Mouse (Mus musculus) splenic B cell, adult 2 months (primary cell): ENCODE data around the gene Ypel2.

Experiments used
- DNase-seq: peaks from one replicate; pipeline ENCODE4 v3.0.0-alpha.2; 2011; ENCODE audit warnings: low read depth, low spot score
- H3K27me3 ChIP-seq: 2 replicates; pipeline ENCODE4 v1.6.1; 2012; ENCODE audit warnings: mild to moderate bottlenecking, low read length, moderate library complexity, mixed read lengths; ENCODE audit not compliant: control insufficient read depth, poor library complexity, insufficient read depth, severe bottlenecking
- H3K36me3 ChIP-seq: 2 replicates; pipeline ENCODE4 v1.6.1; 2012; ENCODE audit warnings: mild to moderate bottlenecking, low read length, moderate library complexity, mixed read lengths; ENCODE audit not compliant: control insufficient read depth, poor library complexity, insufficient read depth, severe bottlenecking

Gene Ypel2

GRCm38 (mm10) chr11:86980526-86980925, 13.0 kb downstream of the Ypel2 start:
- H3K27me3 ChIP-seq = no peaks in the 10 kb centered on the region
- H3K36me3 ChIP-seq = no peaks in the 10 kb centered on the region
- no peak for DNase-seq

DNA sequence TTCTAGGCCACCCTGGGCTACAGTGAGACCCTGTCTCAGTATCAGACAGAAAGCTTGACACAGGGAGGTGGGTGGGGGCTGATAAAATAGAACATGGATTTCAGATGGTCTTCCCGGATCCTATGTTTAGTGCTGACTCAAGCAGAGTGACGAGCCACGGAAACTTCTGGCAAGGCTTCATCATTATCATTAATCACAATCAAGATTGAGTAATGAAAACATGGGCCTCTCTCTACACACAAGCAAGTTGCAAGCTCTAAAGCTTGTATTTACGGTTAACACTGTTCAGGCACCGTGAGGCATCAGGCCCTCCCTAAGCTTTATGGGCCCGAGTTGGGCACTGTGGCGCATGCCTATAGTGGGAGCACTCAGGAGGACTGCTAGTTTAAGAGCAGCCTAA, 13.7 kb downstream of the Ypel2 start:
- Histone ChIP-seq H3K27me3 (no peaks in the 10 kb centered on the region), H3K36me3 (no peaks in the 10 kb centered on the region)
- no peak for DNase-seq

DNA sequence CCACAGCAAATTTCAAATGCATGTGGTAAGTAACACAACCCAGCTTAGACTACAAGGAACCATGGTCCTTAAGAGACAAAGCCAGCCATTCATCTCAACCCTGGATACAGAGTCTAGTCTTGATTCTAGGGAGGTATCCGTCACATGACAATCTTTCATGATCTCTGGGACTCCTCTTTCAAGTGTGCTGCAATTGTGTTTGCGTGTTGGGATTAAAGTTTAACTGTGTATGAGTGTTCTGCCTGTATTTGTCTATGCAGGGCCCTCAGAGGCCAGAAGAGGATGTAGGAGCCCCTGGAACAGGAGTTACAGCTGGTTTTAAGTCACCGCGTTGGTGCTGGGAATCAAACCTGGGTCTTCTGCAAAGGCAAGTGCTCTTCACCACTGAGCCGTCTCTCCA, 16.3 kb downstream of the Ypel2 start:
- DNase-seq = no peak
- no peaks in the 10 kb centered on the region for H3K27me3 ChIP-seq
- no peaks in the 10 kb centered on the region for H3K36me3 ChIP-seq

DNA sequence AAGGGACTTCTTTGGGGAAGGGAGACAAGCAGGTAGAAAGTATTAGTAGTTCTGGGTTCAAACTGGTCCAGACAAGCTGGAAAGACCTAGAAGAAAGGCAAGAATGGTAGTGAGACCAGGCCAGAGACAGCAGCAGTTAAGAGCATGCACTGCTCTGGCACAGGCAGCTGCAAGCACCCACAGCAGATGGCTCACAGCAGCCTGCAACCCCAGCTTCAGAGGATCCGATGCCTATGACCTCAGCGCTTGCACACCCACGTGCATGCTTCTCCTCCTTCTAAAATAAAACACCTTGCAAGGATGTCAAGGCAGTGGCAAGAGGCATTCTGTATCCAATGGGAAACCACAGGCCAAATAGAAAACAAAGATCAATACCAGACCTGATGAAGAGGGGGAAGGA, 19.1 kb downstream of the Ypel2 start:
- H3K36me3 ChIP-seq = peaks cover 2% of the 10 kb centered on the region; the same call in 1 of the 2 replicates

GRCm38 (mm10) chr11:86973255-86973654, 20.3 kb downstream of the Ypel2 start:
- H3K27me3 ChIP-seq = no peaks in the 10 kb centered on the region
- H3K36me3 ChIP-seq = peaks cover 2% of the 10 kb centered on the region; the same call in 1 of the 2 replicates
- no peak for DNase-seq

More for the DNA sequence above, 19.1 kb downstream of the Ypel2 start:
- H3K27me3 ChIP-seq = no peaks in the 10 kb centered on the region
- no peak for DNase-seq

DNA sequence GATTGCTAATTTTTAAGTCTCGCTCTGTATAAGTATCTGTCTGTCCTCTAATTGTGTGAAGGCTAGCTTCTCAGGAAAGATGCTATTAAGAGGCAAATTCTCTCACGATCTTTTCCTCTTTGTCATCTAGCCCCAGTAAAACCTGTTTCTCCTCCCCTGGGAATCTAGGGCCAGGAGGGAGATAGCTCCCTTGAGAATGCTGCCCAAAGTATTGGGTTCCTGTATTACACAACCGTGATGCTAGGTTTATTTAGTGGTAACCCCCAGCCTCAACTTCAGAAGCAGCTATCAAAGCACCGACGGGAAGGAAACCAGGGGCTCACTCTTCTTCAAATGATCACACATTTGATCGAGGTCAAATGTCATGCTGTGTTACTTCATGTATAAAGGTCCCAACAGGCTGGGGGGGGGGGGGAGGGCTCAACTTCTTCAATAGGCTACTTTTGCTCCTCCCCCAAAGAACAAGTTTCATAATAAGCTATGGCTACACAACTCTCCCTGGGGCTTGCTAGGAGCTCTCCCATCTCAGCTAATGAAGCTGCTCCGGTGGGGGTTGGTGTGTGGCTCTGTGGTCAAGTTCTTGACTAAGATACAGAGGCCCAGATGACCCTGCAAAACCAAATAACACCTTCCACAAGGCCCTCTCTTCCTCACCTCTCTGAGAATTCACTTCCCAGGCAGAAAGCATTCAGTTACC, 22.3 kb downstream of the Ypel2 start:
- H3K36me3 ChIP-seq = peaks cover 2% of the 10 kb centered on the region; the same call in 1 of the 2 replicates
- H3K27me3 ChIP-seq = no peaks in the 10 kb centered on the region
- DNase-seq = no peak

DNA sequence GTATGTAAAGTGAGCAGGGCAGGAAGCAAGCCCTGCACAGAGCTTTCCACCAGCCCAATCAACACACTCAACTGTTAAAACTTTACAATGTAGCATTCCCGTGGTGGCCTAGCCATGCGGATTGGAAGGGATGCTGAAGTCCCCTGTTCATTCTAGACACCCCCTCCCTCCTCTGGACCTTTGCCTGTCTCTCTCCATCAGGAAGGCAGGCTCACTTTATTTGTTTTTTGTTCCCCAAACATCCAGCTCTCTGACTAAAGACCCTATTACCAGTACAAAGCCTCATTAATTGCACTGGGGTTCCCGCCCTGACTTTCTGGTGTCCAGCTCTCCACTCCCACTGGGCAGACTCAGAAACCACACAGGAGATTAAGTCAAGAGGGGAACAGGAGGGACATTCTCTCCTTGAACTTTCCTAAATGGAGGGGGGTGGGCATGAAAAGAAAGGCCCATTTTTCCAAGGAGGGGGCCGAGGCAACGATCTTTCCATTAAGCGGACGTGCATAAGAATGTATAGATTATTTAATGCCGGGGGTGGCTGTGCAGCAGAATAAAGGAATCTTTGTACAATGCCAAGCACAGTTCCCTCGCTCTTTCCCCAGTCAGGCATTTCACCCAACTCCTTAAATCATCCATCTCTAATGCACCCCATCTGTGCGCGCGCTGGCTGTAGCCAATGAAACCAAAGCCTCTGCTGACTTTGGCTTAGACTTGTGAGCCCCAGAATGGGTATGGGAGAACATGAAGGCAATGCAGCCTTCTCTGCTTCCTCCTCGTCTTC, 24.3 kb downstream of the Ypel2 start:
- no peak for DNase-seq

GRCm38 (mm10) chr11:86967506-86967905, 26.0 kb downstream of the Ypel2 start:
- no peaks in the 10 kb centered on the region for H3K27me3 ChIP-seq
- peaks cover 2% of the 10 kb centered on the region; the same call in 1 of the 2 replicates for H3K36me3 ChIP-seq
- no peak for DNase-seq

More for the DNA sequence above, 24.3 kb downstream of the Ypel2 start:
- Histone ChIP-seq H3K36me3 (peaks cover 2% of the 10 kb centered on the region; the same call in 1 of the 2 replicates), H3K27me3 (no peaks in the 10 kb centered on the region)

GRCm38 (mm10) chr11:86966696-86967095, 26.8 kb downstream of the Ypel2 start:
- H3K27me3 ChIP-seq = no peaks in the 10 kb centered on the region
- H3K36me3 ChIP-seq = peaks cover 2% of the 10 kb centered on the region; the same call in 1 of the 2 replicates
- no peak for DNase-seq

GRCm38 (mm10) chr11:86965079-86965478, 28.4 kb downstream of the Ypel2 start:
- no peak for DNase-seq
- Histone ChIP-seq H3K36me3 (no peaks in the 10 kb centered on the region), H3K27me3 (no peaks in the 10 kb centered on the region)

GRCm38 (mm10) chr11:86963698-86964097, 29.8 kb downstream of the Ypel2 start:
- Histone ChIP-seq H3K27me3 (no peaks in the 10 kb centered on the region), H3K36me3 (no peaks in the 10 kb centered on the region)
- no peak for DNase-seq

DNA sequence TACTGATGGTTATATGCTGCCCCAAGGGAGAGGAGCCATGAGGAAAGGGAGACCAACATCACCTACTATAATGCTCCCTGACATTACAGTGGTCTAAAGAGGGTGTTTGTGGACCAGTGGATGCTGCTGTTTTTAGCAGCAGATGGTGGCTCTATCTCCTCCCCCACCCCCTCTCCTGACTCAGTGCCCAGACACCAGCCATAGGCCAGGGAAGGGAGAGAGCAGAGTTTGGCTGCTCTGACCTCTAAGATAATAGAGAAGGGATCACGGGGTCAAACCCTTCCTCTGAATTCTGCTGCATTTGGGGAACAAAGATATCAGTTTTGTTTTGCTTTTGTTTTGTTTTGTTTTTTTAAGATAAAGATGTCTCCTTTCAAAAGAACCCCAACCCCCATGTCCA, 30.5 kb downstream of the Ypel2 start:
- no peaks in the 10 kb centered on the region for H3K27me3 ChIP-seq
- DNase-seq = no peak
- H3K36me3 ChIP-seq = no peaks in the 10 kb centered on the region

DNA sequence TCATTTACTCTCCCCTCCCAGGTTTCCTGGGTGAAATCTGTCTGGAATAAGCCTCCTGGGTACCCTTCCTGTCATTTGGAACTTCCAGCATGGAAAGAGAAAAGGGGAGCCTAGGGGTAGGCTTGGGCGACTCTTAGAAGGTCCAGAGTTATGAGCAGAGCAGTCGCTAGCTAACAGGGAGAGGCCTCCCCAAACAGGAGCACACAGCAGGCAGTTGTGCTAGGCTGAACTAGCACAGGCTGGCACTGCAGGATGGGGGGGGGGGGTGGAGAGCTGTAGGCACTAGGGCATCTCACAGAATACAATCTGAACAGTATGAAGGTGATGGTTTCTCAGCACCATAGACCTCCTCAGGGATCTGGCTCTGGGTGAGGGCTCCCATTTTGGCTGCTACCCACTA, 31.1 kb downstream of the Ypel2 start:
- no peak for DNase-seq
- H3K27me3 ChIP-seq = no peaks in the 10 kb centered on the region
- H3K36me3 ChIP-seq = no peaks in the 10 kb centered on the region

DNA sequence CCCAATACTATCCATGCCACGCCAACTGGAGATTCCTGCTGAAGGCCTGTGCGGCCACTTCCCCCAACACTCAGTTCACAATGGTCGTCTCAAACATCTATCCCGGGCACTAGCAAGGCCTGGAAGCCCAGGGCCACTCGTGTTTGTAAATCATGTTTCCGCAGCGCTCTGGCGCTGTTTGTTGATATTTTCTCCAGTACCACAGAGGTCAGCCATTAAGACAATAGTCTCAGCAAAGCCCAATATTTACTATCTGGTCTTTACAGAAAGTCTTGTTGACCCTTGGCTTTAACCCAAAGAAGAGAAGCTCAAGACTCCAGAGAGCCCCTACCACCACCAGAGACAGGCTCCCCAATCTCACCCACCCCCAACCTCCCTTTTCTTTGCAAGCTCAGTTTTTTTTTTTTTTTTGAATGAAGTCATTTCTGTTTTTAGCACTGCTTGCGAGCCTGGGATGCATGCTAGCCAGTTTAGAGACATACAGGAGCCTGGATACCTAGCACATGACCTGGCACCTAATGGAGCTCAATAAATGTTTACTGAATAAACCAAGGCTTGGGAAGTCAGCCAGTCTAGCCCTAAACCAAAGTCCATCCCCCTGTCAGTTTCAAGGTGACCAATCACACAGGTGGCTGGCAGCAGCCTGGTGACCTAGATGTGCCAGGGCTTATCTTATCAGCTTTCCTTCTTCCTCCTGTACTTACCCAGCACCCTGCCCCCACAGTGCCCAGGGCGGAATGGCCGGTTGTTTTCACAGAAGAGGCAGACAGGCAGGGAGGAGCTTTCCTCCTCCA, 31.8 kb downstream of the Ypel2 start:
- H3K27me3 ChIP-seq = no peaks in the 10 kb centered on the region
- H3K36me3 ChIP-seq = no peaks in the 10 kb centered on the region
- DNase-seq = no peak

DNA sequence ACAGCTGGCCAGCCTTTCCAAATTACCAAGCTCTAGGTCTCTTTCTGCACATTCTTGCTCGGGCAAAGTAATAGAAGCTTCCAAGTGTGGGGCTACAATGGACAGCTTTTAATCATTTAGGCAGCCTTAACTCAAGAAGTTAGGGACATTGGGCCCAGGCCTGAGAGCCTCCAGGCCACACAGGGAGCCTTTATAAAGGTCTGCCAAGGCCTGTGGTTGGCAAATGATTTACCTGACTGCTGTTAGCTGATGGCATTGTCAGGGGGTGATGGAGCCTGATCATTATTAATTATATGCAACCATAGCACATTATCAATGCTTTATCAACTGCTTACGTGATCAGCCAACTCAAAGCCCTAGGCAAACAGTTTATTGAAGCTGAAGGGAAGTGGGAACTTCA, 33.2 kb downstream of the Ypel2 start:
- no peak for DNase-seq
- Histone ChIP-seq H3K27me3 (no peaks in the 10 kb centered on the region), H3K36me3 (no peaks in the 10 kb centered on the region)
